Mouse (Mus musculus) small intestine, adult 2 months (tissue): ENCODE data around the gene Ocel1.

Experiments used
- CTCF ChIP-seq: fragments of 200-500 bp; IDR thresholded peaks from 2 replicates; pipeline ENCODE4 v1.5.1; 2012; ENCODE audit warnings: low read depth, mild to moderate bottlenecking, control low read depth, inconsistent platforms, low read length, moderate library complexity, mixed read lengths; ENCODE audit not compliant: insufficient replicate concordance, insufficient read length; ENCODE audit errors: extremely low read depth
- POLR2A ChIP-seq: fragments of 200-500 bp; IDR thresholded peaks from 2 replicates; pipeline ENCODE4 v1.6.1; 2012; ENCODE audit warnings: low read depth, mild to moderate bottlenecking, control low read depth, inconsistent platforms, low read length, moderate library complexity

- no peak for TF ChIP-seq POLR2A
- no peak for TF ChIP-seq CTCF
Observed at GRCm38 (mm10) chr8:71395629-71396028, 24.5 kb downstream of the Ocel1 start, which contains the start of gene Ushbp1.
